Mouse (Mus musculus) natural killer cell, adult 2 months (primary cell): Measurements from ENCODE around the gene Fam129b.

Experiments
- DNase-seq, 2 experiments: peaks; one replicate each; pipeline ENCODE4 v3.0.0; 2022; ENCODE audit warnings: low spot score in 2 of 2

Gene Fam129b

DNA sequence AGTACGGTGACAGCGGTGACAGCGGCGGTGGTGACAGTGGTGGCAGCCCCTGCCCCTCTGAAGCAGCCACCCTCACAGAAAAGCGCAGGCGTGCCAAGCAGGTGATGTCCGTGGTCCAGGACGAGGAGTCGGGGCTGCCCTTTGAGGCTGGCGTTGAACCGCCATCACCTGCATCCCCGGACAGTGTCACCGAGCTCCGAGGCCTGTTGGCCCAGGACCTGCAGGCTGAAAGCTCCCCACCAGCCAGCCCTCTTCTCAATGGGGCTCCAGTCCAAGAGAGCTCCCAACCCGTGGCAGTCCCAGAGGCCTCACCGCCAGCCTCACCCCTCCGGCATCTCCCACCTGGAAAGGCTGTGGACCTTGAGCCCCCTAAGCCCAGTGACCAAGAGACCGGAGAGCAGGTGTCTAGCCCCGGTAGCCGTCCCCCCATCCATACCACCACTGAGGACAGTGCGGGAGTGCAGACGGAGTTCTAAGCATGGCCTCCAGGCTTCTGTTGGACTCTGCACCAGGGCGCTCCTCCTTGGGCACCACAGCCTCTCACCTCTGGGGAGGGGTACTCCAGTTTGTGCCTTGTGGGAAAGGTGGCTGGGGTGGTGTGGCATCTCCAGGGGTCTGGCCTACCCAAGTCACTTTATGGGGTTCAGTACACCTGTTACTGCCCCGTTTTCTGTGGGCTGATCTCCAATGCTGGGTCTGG is 47.8 kb downstream of the Fam129b start:
- DNase-seq = no peak

DNA sequence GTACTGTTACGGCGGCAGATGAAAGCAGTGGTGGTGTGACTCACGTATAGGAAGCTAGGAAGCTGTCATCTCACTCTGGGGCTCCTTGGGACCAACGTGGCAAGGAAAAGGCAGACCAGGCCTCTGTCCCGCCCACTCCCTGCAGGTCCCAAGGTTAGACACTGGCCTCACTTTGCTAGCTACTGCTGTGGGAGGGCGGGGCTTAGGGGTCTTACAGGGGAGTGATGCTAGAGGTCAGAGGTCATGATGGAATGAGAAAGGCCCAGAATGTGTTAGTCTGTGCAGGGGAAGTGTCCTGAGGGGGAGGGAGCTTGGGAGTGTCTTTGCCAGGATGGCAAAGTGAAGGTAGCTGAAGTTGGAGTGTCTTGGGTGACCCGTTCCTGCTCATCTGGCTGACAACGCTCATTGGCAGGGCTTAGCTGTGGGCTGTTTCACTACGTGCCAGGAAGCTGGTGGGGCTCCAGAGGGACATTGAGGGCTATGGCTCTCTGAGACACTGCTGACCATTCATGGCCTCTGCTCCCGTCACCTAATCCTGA is 48.5 kb downstream of the Fam129b start:
- DNase-seq = no peak

DNA sequence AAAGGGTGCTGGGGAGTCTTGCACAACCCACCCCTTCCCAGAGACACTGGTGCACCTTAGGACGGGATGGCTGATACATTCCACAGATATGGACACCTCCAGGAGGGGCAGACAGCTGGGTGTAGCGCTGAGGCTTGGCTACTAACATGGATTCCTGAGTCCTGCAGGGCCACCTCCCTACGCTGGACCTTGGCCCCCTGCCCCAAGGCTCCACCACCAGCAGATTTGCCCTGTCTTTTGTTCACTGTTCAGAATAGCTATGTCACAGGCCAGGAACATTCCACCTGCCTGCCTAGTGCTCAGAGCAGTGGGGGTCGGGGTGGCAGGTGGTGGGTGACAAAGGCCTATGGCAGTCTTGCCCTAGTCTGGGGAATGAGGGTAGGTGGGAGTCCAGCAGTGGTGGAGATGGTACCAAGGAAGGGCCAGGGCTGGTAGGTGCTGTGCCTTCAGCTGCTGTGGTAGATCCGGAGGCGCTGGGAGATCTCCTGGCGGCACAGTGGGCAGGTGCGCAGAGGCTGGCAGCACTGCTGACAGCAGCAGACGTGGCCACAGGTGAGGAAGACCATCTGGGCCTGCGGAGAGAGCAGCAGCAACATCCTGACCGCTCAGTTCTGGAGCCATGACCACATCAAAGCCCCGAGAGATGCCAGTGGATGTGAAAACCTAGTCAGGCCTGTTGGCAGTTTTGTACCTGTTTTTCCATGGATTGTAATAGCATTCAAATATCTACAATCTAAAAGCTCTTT is 50.6 kb downstream of the Fam129b start:
- no peak for DNase-seq

DNA sequence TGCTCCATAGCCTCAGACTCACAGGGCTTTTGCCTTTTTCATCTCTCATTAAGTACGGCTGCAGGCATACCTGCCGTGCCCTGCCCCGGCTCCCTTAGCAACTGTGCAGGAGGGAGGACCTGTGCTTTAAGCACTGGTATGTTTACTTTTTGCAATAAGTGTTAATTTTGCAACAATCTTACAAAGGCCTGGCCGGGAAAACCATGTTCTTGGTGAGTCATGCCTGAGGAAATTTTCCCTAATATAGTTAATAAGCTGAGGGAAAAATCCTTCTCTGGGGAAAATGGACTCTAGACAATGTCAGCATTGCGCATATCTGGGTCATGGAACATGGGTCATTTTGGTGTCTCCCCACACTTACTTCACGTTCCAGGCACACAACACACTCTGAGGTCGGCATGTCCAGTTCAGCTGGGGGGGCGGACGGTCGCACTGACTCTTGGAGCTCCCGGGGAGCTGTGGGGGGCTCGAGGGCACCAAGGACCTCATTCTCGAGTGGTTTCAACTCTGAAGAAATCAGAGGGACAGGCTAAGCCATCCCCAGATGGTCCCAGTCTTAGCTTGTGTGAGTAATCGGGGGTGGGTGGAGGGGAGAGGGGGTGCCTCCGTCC is 51.8 kb downstream of the Fam129b start:
- DNase-seq = no peak

DNA sequence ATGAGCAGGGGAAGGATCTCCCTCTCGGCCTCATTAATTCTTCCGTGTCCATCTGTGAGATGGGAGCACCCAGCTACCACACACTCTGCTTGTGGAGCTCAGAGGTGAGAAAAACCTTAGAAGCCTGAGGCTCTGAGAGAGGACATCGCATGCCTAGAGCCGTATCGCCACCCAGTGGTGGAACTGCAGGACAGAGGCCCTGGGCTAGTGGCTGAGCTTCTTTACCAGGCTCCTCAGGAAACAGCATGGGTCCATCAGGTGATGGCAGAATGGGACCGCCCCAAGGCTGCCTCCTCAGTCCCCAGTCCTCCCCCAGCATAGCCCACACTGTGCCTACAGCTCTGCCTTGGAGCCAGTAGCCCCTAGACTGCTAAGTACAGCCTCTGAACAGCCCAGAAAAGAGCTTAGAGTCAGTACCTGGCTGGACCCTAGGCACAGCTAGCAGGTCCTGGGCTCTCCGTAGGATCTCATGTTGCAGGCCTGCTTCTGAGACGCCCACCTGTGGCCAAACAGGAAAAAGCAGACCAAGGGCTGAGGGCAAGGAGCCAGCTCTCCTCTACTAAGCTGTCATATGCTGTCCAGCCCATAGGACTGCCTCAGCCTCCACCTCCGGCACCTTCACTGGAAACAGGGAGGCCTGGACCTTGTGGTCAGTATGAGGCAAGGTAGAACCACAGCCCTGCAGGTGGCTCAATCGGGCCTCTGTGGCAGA is 52.5 kb downstream of the Fam129b start:
- peak; percentile 62 to 69 for DNase-seq

DNA sequence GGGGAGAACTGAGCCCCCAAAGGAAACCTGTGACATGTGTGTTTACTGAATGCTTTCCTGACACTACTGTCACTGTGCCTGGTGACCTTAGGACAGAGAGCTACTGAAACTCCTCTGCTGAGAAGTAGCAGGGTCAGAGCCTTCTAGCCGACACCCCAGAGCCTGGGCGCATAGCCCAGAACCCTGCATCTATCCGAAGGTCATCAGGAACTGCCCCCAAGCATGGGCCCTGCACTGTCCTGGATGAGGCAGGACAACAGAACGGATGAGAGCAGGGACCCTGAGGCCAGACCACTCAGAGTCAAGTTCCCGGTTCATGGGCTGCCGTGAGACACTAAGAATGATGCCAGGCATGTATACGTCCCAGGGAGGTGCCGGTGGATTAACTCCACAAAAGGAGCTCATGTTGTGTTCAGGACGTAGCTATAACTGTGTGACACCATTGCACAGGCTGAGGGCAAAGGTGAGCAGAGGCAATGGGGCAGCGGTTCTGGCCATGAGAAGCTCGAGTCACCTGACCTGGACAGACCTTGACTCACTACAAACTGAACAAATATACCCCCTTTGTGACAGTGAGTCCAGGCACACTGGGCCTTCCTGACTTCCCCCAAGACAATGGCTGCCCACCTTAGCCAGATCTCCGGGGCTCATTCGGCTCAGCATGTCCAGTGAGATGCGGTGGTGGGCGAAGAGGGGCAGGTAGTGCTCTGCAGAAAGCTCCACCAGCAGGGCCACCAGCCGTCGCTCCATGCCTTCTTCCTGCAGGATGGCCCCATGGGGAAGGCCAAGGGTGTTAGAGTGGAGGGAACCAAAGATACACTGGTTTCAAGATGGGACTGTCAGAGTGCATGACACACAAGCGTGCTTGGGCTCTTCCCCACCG is 53.3 kb downstream of the Fam129b start:
- DNase-seq = no peak

DNA sequence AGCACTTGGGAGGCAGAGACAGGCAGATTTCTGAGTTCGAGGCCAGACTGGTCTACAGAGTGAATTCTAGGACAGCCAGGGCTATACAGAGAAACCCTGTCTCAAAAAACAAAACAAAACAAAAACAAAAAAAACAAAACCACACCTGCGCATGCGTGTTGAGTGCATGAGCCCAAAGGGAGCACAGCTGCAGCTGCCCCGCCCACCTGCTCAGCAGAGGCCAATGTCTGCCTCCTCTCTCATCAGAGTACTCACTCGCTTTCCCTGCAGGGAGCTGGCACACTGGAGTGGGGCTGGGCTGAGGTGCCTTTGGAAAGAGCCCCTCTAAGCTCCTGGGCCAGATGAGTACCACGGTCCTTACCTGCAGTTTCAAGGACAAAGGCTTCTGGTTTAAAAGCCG is 55.8 kb downstream of the Fam129b start:
- no peak for DNase-seq

DNA sequence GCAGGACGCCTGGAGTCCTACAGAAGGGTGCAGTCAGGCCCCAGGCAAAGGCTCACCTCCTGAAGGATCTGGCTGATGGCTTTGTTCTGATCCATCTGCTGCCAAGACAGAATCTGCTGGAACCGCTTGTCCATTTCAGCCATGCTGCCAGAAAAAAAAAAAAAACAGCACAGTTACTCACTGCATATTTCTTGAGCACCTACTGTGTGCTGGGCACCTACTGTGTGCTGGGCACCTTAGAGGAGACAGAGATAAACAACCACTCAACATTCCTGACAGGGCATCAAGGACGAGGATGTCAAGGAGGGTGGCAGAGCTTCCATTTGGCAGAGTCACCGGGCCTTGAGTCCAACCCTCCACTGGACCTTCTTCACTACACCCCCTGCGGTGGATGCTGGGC is 62.8 kb downstream of the Fam129b start:
- DNase-seq = no peak

DNA sequence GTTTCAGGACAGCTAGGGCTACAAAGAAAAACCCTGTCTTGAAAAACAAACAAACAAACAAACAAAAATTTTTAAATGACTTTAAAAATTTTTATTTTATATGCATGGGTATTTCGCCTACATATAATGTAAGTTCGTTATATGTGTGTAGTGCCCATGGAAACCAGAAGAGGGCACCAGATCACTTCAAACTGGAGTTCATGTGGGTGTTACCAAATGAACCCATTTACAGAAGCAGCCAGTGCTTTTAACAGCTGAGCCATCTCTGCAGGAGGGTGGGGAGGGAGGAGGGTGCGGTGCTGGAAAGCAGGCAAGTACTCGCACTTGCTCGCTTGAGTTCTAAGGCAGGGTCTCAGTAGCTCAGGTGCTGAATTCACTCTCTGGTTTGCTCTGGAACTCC is 63.5 kb downstream of the Fam129b start:
- DNase-seq = peak; percentile 25 to 58

DNA sequence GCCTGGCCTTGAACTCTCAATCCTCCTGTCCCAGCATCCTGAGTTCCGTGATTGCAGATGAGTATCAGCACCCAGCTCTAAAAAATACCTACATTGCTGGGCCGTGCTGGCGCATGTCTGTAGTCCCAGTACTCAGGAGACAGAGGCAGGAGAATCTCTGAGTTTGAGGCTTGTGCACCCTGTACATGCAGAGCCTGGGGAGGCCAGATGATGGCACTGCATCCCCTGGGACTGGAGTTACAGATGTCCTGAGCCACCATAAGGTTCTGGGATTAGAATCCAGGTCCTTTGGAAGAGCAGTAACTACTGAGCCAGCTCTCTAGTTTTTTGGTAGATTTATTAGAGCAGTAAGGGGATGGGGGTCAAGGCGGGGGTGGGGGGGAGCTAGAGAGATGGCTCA is 64.6 kb downstream of the Fam129b start:
- no peak for DNase-seq

DNA sequence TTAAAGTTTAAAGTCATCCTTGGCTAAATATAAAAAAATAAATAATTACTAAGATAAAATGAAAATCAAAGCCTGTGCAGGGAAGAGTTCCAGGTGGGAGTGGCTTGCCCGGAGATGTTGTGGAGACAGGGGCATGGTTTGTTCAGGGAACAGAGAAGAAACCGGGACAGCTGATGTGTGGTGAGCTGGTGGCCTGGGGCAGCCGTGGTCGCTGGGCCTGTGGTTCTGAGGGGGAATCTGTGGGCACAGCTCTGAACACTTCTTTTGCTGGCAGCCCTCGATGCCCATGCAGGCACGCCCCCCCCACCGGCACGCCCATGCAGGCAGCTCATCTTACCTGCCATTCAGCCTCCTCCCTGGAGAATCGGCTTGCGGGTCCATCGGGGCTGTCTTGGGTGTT is 71.5 kb downstream of the Fam129b start:
- DNase-seq = no peak

DNA sequence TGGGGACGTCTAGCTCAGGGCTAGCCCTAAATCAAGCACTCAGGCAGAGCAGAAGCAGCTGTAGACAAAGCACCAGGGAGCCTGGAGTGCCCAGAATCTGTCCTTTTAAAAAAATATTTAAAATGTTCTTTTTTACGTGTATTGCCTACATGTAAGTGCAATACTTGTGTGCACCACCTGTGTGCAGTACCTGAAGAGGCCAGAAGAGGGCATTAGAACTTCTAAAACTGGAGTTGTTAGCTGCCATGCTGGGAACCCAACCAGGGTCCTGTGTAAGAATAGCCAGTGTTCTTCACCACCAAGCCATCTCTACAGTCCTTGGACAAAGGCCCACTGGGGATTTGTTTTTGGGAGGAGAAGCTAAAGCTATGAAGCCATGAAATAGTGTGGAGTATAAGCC is 78.7 kb downstream of the Fam129b start:
- no peak for DNase-seq

DNA sequence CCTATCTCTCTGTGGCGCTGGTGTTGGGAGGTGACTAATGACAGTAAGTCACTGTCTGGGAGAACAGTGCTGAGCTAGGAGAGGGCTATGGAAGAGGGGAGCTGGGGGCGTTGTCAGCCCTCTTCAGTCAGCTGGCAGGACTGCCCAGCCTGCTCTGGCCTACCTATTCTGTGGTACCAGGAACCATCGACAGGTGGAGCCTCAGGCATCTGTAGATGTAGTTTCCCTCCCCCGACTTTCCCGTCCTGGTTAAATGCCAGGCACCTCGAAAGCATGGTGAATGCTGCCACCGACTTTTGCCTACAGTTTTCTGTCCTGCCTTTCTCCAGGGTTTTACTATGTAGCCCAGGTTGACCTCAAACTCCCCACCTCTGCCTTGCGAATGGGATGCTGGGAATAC is 81.4 kb downstream of the Fam129b start:
- DNase-seq = no peak

DNA sequence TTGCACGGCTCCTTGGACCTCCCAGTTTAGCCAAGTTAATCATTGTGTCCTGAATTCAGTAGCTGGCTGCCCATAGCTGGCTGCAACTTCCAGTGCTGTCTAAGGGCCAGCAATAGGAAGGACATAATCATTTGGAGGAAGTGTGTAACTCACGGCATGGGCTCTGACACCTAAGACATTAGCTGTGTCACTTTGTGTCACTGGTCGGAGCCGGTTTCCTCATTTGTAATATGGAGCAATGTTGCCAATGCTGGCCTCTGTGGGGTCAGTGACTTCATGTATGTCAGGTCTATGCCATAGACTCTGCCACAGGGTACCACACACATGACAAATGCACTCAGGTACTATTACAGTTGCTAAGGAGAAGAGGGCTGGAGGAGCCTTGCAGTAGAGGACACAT is 84.4 kb downstream of the Fam129b start:
- no peak for DNase-seq

DNA sequence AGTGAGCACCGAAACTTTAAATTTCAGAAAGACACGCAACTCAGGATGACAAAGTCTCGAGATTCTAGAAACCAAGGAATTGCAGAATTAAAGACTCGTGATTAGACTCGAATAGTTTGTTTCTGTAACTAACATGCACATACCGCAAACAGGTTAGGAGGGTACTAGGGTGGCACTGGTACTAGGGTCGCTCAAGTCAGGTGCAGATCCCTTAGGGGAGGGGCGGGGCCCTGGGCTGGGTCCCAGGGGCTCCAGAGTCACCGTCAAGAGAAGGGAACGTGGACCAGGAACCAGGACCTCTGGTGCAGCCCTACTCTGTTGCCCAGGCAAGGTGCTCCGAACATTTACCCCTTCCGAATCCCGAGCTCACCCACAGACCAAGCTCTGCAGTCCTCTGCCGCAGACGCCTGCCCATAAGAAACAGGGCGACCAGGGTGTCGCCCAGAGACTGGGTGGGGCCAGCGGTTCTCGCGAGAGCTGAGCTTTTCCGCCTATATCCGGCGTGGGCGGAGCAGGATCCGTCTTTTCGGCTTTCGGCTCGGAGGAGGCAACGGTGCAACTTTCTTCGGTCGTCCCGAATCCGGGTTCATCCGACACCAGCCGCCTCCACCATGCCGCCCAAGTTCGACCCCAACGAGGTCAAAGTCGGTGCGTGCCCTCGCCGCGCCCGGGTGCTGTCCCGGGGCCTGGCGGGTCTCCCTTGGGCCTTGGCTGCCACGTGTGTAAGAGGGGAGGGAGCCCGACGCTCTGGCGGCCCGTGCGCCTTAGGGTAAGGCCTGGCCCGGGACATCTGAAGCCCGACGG is 85.5 kb downstream of the Fam129b start, which contains the start of the genes Rpl12 and Lrsam1:
Rpl12 (plus strand) TSS at position 368 of the 804 bp plus-strand sequence.
Lrsam1 (minus strand) TSS at position 423 of the 804 bp plus-strand sequence.
- DNase-seq = peak; percentile 94 to 95

DNA sequence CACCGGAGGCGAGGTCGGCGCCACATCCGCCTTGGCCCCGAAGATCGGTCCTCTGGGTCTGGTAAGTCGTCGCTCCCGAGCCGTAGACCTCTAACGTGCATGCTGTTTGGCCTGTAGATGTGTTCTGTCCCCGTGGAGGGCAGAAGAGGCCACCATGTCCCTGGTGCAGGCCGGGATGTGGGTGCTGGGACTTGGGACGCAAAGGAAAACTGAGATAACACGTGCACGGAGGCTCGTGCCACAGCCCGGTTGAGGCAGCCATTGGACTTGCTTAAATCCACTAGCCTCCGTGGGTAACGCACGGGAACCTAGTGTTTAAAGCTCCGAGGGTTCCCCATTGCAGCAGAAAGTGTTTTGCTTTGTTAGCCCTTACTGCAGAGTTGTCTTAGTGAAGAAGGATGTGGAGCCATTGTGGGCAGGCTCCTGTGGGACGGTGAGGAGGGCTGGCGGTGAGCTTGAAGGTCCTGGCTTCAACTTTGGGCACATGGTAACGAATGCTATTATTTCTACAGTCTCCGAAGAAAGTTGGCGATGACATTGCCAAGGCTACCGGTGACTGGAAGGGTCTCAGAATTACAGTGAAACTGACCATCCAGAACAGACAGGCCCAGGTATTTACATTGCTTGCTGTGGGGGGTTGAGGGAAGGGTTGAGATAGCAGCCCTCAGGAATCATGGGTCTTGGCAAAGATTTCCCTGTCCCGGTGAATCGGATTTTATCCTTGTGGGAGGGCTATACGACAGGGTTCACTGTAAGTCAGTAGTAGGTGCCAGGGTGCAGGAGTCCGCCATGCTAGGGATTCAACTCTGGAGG is 86.4 kb downstream of the Fam129b start:
- DNase-seq = no peak

DNA sequence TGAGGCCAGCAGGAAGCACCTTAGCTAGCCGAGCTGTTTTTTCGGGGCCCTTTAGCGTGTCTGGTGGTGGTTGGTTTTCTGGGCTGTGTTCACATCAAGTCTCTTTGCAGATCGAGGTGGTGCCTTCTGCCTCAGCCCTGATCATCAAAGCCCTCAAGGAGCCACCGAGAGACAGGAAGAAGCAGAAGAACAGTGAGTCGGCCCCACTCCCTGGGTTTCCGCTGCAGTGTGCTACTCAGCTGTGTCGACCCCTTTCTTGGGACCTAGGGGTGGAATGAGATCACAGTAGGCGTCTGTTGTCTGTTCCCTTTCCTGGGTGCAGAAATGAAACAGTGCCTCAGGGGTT is 86.9 kb downstream of the Fam129b start:
- peak in 1 of 2 experiments; percentile 41 for DNase-seq

DNA sequence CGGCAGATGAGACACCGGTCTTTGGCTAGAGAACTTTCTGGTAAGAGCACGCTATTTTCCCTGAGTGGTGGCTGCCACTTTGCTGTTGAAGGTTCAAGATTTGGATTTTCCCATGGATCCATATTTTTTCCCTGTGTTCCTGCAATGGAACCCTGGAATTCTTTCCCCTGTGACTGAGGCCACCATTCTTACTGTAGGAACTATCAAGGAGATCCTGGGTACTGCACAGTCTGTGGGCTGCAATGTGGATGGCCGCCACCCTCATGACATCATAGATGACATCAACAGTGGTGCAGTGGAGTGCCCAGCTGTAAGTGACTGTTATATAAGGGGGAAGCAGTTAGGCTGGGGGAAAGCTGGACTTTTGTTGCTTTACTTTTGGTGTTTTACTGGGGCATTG is 87.6 kb downstream of the Fam129b start:
- DNase-seq = no peak

DNA sequence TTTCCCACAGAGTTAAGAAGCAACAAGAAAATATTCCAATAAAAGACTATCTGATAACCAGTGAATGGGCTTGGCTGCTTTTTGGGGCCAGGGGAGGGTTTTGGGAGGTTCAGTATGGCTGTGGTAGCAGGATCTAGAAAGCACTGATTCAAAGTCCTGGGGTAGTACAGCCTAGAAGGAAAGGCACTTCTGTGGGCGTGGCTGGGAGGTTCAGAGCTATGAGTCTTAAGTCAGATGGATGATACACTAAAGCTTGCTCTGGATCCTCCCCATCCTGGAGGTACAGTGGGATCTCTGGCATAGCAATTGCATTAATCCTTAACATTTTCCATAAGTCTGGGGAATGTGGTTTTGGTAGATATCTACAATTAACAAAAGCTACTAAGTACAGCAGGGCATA is 88.1 kb downstream of the Fam129b start:
- DNase-seq = no peak
